Mouse (Mus musculus): ENCODE results near the gene Actn2. TPM values are rescaled to one million over a fixed set of nuclear protein-coding genes. Genes with fewer than 3 reads are reported as not detected.

Actn2 gene
- polyA plus RNA-seq (2016; fragmentation: Nextera tagmentation; extraction: Ambion mirVana) = 0.79 and 1.6 TPM in 2 replicates

- Histone ChIP-seq H3K4me1 (no peaks in the 10 kb centered on the region), H3K36me3 (replicated peaks) (no peaks in the 10 kb centered on the region), H3K27me3 (0 out of 2 replicates have a peak, but pooled peaks cover 4% of the 10 kb centered on the region), H3K27ac (no peak within 1 kb of the TSS), H3K4me3 (replicated peaks) (peak within 1 kb of the TSS; percentile 41), H3K9me3 (no peaks in the 10 kb centered on the region), H3K9ac (peak within 1 kb of the TSS; percentile 66), H3K4me2 (peak within 1 kb of the TSS; percentile 84)
- WGBS = under 1% methylated on average over 41 of the region's 43 CpGs
- peak; percentile 99 for ATAC-seq (ENCODE audit: low FRiP score)
Measured at GRCm38 (mm10) chr13:12340183-12340975, at the start of gene Actn2. Actn2 (minus strand) TSS chr13:12340760.

- H3K36me3 ChIP-seq (replicated peaks) = no peaks in the 10 kb centered on the region
- no peak for ATAC-seq (ENCODE audit: low FRiP score)
Measured at GRCm38 (mm10) chr13:12386286-12386685, 45.7 kb upstream of the Actn2 start.

GRCm38 (mm10) chr13:12384796-12385195 is 44.2 kb upstream of the Actn2 start:
- no peaks in the 10 kb centered on the region for H3K4me1 ChIP-seq
- H3K4me3 ChIP-seq (replicated peaks) = no peak overlapping the region
- no peaks in the 10 kb centered on the region for H3K9me3 ChIP-seq
- H3K27me3 ChIP-seq = no peaks in the 10 kb centered on the region
- ATAC-seq (ENCODE audit: low FRiP score) = no peak
- no peaks in the 10 kb centered on the region for H3K36me3 ChIP-seq (replicated peaks)
- no peak overlapping the region for H3K9ac ChIP-seq
- H3K27ac ChIP-seq = no peak overlapping the region
- no peak overlapping the region for H3K4me2 ChIP-seq

More at GRCm38 (mm10) chr13:12386286-12386685, 45.7 kb upstream of the Actn2 start:
- Histone ChIP-seq H3K4me2 (no peak overlapping the region), H3K4me3 (replicated peaks) (no peak overlapping the region), H3K9me3 (no peaks in the 10 kb centered on the region), H3K4me1 (no peaks in the 10 kb centered on the region), H3K27ac (no peak overlapping the region), H3K9ac (no peak overlapping the region), H3K27me3 (no peaks in the 10 kb centered on the region)

- 64% methylated on average over 1 of the region's 1 CpGs for WGBS
- H3K36me3 ChIP-seq (replicated peaks) = no peaks in the 10 kb centered on the region
Measured at GRCm38 (mm10) chr13:12376778-12377177, 36.2 kb upstream of the Actn2 start.

GRCm38 (mm10) chr13:12372755-12373154 is 32.2 kb upstream of the Actn2 start:
- ATAC-seq (ENCODE audit: low FRiP score) = no peak
- Histone ChIP-seq H3K27me3 (no peaks in the 10 kb centered on the region), H3K27ac (no peak overlapping the region), H3K9me3 (no peaks in the 10 kb centered on the region), H3K4me2 (no peak overlapping the region), H3K36me3 (replicated peaks) (no peaks in the 10 kb centered on the region), H3K9ac (no peak overlapping the region), H3K4me1 (no peaks in the 10 kb centered on the region), H3K4me3 (replicated peaks) (no peak overlapping the region)
- 91% methylated on average over 3 of the region's 3 CpGs for WGBS

More at GRCm38 (mm10) chr13:12376778-12377177, 36.2 kb upstream of the Actn2 start:
- no peak overlapping the region for H3K27ac ChIP-seq
- no peak overlapping the region for H3K4me2 ChIP-seq
- no peak overlapping the region for H3K4me3 ChIP-seq (replicated peaks)
- H3K27me3 ChIP-seq = no peaks in the 10 kb centered on the region
- no peak for ATAC-seq (ENCODE audit: low FRiP score)
- no peak overlapping the region for H3K9ac ChIP-seq
- H3K4me1 ChIP-seq = no peaks in the 10 kb centered on the region
- no peaks in the 10 kb centered on the region for H3K9me3 ChIP-seq

- Histone ChIP-seq H3K36me3 (replicated peaks) (no peaks in the 10 kb centered on the region), H3K27ac (no peak overlapping the region), H3K4me3 (replicated peaks) (no peak overlapping the region), H3K4me1 (no peaks in the 10 kb centered on the region), H3K4me2 (no peak overlapping the region), H3K9ac (no peak overlapping the region), H3K27me3 (no peaks in the 10 kb centered on the region), H3K9me3 (no peaks in the 10 kb centered on the region)
- WGBS = 90% methylated on average over 11 of the region's 11 CpGs
- no peak for ATAC-seq (ENCODE audit: low FRiP score)
Measured at GRCm38 (mm10) chr13:12369930-12370329, 29.4 kb upstream of the Actn2 start.

- WGBS = 66% methylated on average over 8 of the region's 8 CpGs
- no peak for ATAC-seq (ENCODE audit: low FRiP score)
- no peaks in the 10 kb centered on the region for H3K4me1 ChIP-seq
Measured at GRCm38 (mm10) chr13:12369041-12369621, 28.6 kb upstream of the Actn2 start.

GRCm38 (mm10) chr13:12361486-12361885 is 20.9 kb upstream of the Actn2 start:
- no peak overlapping the region for H3K27ac ChIP-seq
- H3K9me3 ChIP-seq = no peaks in the 10 kb centered on the region
- H3K27me3 ChIP-seq = no peaks in the 10 kb centered on the region
- no peaks in the 10 kb centered on the region for H3K36me3 ChIP-seq (replicated peaks)
- ATAC-seq (ENCODE audit: low FRiP score) = no peak
- H3K4me2 ChIP-seq = no peak overlapping the region
- 87% methylated on average over 4 of the region's 4 CpGs for WGBS
- H3K4me3 ChIP-seq (replicated peaks) = no peak overlapping the region
- no peak overlapping the region for H3K9ac ChIP-seq
- no peaks in the 10 kb centered on the region for H3K4me1 ChIP-seq

More at GRCm38 (mm10) chr13:12369041-12369621, 28.6 kb upstream of the Actn2 start:
- no peak overlapping the region for H3K9ac ChIP-seq
- H3K4me3 ChIP-seq (replicated peaks) = no peak overlapping the region
- H3K4me2 ChIP-seq = no peak overlapping the region
- no peaks in the 10 kb centered on the region for H3K36me3 ChIP-seq (replicated peaks)
- no peaks in the 10 kb centered on the region for H3K27me3 ChIP-seq
- no peak overlapping the region for H3K27ac ChIP-seq
- no peaks in the 10 kb centered on the region for H3K9me3 ChIP-seq

GRCm38 (mm10) chr13:12357554-12357953 is 17.0 kb upstream of the Actn2 start:
- Histone ChIP-seq H3K4me1 (no peaks in the 10 kb centered on the region), H3K27ac (no peak overlapping the region), H3K4me3 (replicated peaks) (no peak overlapping the region), H3K4me2 (no peak overlapping the region), H3K9me3 (no peaks in the 10 kb centered on the region), H3K36me3 (replicated peaks) (no peaks in the 10 kb centered on the region), H3K27me3 (no peaks in the 10 kb centered on the region), H3K9ac (no peak overlapping the region)
- no peak for ATAC-seq (ENCODE audit: low FRiP score)
- WGBS = 84% methylated on average over 5 of the region's 5 CpGs

GRCm38 (mm10) chr13:12356184-12356583 is 15.6 kb upstream of the Actn2 start:
- H3K4me2 ChIP-seq = no peak overlapping the region
- H3K27me3 ChIP-seq = no peaks in the 10 kb centered on the region
- no peaks in the 10 kb centered on the region for H3K4me1 ChIP-seq
- no peaks in the 10 kb centered on the region for H3K36me3 ChIP-seq (replicated peaks)
- no peak overlapping the region for H3K27ac ChIP-seq
- no peak for ATAC-seq (ENCODE audit: low FRiP score)
- H3K9me3 ChIP-seq = no peaks in the 10 kb centered on the region
- WGBS = 77% methylated on average over 4 of the region's 4 CpGs
- H3K4me3 ChIP-seq (replicated peaks) = no peak overlapping the region
- no peak overlapping the region for H3K9ac ChIP-seq

GRCm38 (mm10) chr13:12349197-12349824 is 8.8 kb upstream of the Actn2 start:
- no peak for ATAC-seq (ENCODE audit: low FRiP score)
- WGBS = 80% methylated on average over 13 of the region's 13 CpGs
- Histone ChIP-seq H3K9me3 (no peaks in the 10 kb centered on the region), H3K4me1 (no peaks in the 10 kb centered on the region), H3K27ac (no peak overlapping the region), H3K4me3 (replicated peaks) (no peak overlapping the region), H3K9ac (no peak overlapping the region), H3K36me3 (replicated peaks) (no peaks in the 10 kb centered on the region), H3K27me3 (no peaks in the 10 kb centered on the region), H3K4me2 (no peak overlapping the region)

GRCm38 (mm10) chr13:12346837-12347236 is 6.3 kb upstream of the Actn2 start:
- no peak overlapping the region for H3K27ac ChIP-seq
- no peaks in the 10 kb centered on the region for H3K27me3 ChIP-seq
- no peak overlapping the region for H3K9ac ChIP-seq
- WGBS = 77% methylated on average over 3 of the region's 3 CpGs
- no peaks in the 10 kb centered on the region for H3K36me3 ChIP-seq (replicated peaks)
- H3K9me3 ChIP-seq = no peaks in the 10 kb centered on the region
- no peak for ATAC-seq (ENCODE audit: low FRiP score)
- no peak overlapping the region for H3K4me2 ChIP-seq
- no peaks in the 10 kb centered on the region for H3K4me1 ChIP-seq
- no peak overlapping the region for H3K4me3 ChIP-seq (replicated peaks)

Measured in forebrain, embryonic 12.5 days (tissue).